Mouse (Mus musculus) lung, postnatal 10 days (tissue): ENCODE measurements around the gene Apoa5.
"Not testable (repeated sequence)": the region's sequence is repeated elsewhere in the genome, so short reads cannot be mapped to it uniquely, and the experiment has no call there.

Source experiments
- DNase-seq: peaks from one replicate; pipeline ENCODE4 v3.0.0; 2021

Apoa5 gene

GRCm38 (mm10) chr9:46269125-46269524 lies 692 bp downstream of the Apoa5 start:
- no peak for DNase-seq

GRCm38 (mm10) chr9:46270782-46271181 lies 2.3 kb downstream of the Apoa5 start:
- DNase-seq = no peak

- DNase-seq = no peak
Observed at GRCm38 (mm10) chr9:46272070-46272469, 3.6 kb downstream of the Apoa5 start.

- peak; percentile 94 for DNase-seq
Observed at GRCm38 (mm10) chr9:46272677-46273454, 4.4 kb downstream of the Apoa5 start, which contains the start of gene Zpr1. Zpr1 (plus strand) TSS chr9:46273064.

- no peak for DNase-seq
Observed at GRCm38 (mm10) chr9:46274494-46274893, 6.1 kb downstream of the Apoa5 start.

GRCm38 (mm10) chr9:46282631-46283436 lies 14.4 kb downstream of the Apoa5 start, which contains the start of gene Bud13:
Bud13 (plus strand) TSS chr9:46283008.
- peak; percentile 96 for DNase-seq

GRCm38 (mm10) chr9:46298381-46298780 lies 29.9 kb downstream of the Apoa5 start:
- no peak for DNase-seq

GRCm38 (mm10) chr9:46302142-46302541 lies 33.7 kb downstream of the Apoa5 start:
- peak; percentile 65 for DNase-seq

- DNase-seq = peak; percentile 10
Observed at GRCm38 (mm10) chr9:46309121-46309520, 40.7 kb downstream of the Apoa5 start.

GRCm38 (mm10) chr9:46314507-46314906 lies 46.1 kb downstream of the Apoa5 start:
- DNase-seq = peak; percentile 80

- DNase-seq = no peak
Observed at GRCm38 (mm10) chr9:46314921-46315320, 46.5 kb downstream of the Apoa5 start.

GRCm38 (mm10) chr9:46315807-46316365 lies 47.5 kb downstream of the Apoa5 start:
- DNase-seq = no peak

- no peak for DNase-seq
Observed at GRCm38 (mm10) chr9:46316388-46316787, 48.0 kb downstream of the Apoa5 start.

GRCm38 (mm10) chr9:46316909-46317308 lies 48.5 kb downstream of the Apoa5 start:
- no peak for DNase-seq

- no peak for DNase-seq
Observed at GRCm38 (mm10) chr9:46317957-46318356, 49.5 kb downstream of the Apoa5 start.

GRCm38 (mm10) chr9:46319886-46320285 lies 51.5 kb downstream of the Apoa5 start, which contains the start of gene 4931429L15Rik:
4931429L15Rik (minus strand) TSS chr9:46319986.
- DNase-seq = not testable (repeated sequence)

- DNase-seq = no peak
Observed at GRCm38 (mm10) chr9:46320461-46320860, 52.0 kb downstream of the Apoa5 start.
